Mouse (Mus musculus): ENCODE results near the gene Arpc3. TPM values are rescaled to one million over a fixed set of nuclear protein-coding genes. Genes with fewer than 3 reads are reported as not detected.

The Arpc3 gene
- 83.3 and 89.3 TPM in 2 replicates for polyA plus RNA-seq (2016; fragmentation: Nextera tagmentation; extraction: Ambion mirVana)

DNA sequence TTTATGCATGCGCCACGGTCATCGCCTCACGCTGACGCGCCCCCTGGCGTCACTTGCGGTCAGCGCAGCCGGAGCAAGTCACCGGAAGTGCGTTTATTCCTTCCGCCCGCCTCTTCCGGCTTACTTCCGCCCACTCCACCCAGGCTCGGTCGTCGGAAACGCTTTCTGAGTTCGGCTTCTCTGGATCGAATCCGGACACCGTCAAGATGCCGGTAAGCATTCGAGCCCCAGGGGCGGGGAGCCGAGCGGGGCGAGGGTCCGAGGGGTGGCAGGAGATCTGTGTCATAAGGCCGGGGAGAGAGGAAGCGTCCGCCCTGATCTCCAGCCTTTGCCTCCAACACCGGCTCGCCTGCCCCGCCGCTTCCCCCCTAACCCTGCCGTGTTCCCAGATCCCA is at the start of gene Arpc3:
Gene Arpc3 (plus strand): TSS at position 93 of the 395 bp plus-strand sequence.
- Histone ChIP-seq H3K4me3 (replicated peaks) (peak within 1 kb of the TSS; percentile 82), H3K27ac (0 out of 2 replicates have a peak within 1 kb of the TSS, but pooled peaks have one; percentile 7), H3K27me3 (no peaks in the 10 kb centered on the region), H3K4me2 (peak within 1 kb of the TSS; percentile 87), H3K9ac (replicated peaks) (peak within 1 kb of the TSS; percentile 72), H3K4me1 (replicated peaks) (peaks cover 10% of the 10 kb centered on the region), H3K36me3 (peaks cover 9% of the 10 kb centered on the region), H3K9me3 (no peaks in the 10 kb centered on the region)
- ATAC-seq (ENCODE audit: insufficient number of reproducible peaks, insufficient read depth, low FRiP score, low TSS enrichment, low read depth): peak; percentile 59; the same call in 1 of the 2 replicates
- WGBS: 1% methylated on average over 39 of the region's 39 CpGs

DNA sequence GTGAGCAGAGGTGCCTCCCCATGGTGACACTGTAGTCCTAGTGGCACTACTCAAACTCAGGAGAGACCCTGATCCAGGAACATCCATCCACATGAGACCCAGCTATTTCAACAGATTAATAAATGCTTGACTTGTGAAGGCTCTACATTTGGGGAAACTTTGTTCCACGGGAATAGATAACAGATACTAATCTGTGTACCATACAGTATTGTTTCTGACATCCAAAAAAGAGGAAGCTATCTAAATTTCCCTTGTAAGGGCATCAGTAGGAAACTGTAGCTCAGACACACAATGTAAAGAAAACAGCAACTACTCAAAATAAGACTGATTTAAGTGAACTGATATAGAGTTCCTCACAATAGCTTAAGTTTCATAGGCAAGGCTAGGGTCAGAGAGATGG is 48.8 kb upstream of the Arpc3 start:
- Histone ChIP-seq H3K4me1 (replicated peaks) (no peaks in the 10 kb centered on the region), H3K9me3 (0 out of 2 replicates have a peak, but pooled peaks cover 3% of the 10 kb centered on the region), H3K4me3 (replicated peaks) (no peak overlapping the region), H3K4me2 (no peak overlapping the region), H3K27me3 (peaks cover 8% of the 10 kb centered on the region), H3K9ac (replicated peaks) (no peak overlapping the region), H3K36me3 (no peaks in the 10 kb centered on the region), H3K27ac (no peak overlapping the region)
- ATAC-seq (ENCODE audit: insufficient number of reproducible peaks, insufficient read depth, low FRiP score, low TSS enrichment, low read depth): no peak
- 86% methylated on average over 1 of the region's 1 CpGs for WGBS

DNA sequence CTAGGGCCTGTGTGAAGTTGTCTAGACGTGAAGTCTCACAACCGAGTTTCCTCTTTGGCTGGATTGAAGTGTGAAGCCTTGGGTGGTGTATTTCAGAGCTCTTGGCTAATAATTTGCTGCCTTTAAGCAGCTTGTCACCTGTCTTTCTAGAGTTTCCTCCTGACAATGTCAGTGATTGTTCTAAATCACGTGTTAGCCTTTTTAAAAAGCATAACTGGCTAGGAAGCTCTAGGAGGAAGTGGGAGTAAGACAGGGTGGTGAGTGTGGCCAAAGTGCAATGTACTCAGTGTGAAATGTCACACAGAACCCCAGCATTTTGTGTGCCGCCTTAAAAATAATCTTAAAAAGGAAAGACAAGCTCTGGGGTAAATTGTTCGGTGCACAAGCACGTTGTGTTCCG is 47.9 kb upstream of the Arpc3 start:
- Histone ChIP-seq H3K4me2 (no peak overlapping the region), H3K27ac (no peak overlapping the region), H3K4me3 (replicated peaks) (no peak overlapping the region), H3K4me1 (replicated peaks) (no peaks in the 10 kb centered on the region), H3K9ac (replicated peaks) (no peak overlapping the region), H3K9me3 (0 out of 2 replicates have a peak, but pooled peaks cover 3% of the 10 kb centered on the region), H3K27me3 (peaks cover 8% of the 10 kb centered on the region), H3K36me3 (no peaks in the 10 kb centered on the region)
- no peak for ATAC-seq (ENCODE audit: insufficient number of reproducible peaks, insufficient read depth, low FRiP score, low TSS enrichment, low read depth)
- 56% methylated on average over 7 of the region's 7 CpGs for WGBS

DNA sequence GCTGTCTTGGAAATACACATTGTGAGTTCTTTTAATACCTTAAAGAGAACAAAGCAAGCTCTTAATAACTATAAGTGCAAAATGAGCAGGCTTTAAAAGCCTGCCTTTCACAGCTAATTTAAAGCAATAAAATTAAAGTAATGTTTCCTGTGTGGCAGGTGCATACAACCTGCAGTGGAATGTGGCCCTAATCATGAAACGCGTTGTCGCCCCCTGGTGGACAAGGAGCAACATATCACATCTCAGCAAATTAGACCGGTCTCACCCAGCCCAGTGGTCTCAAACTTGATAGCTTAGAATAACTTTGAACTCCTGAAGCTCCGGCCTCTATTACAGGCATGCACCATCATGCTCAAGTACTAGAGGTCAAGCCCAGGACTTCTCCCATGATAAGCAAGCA is 47.4 kb upstream of the Arpc3 start:
- no peaks in the 10 kb centered on the region for H3K4me1 ChIP-seq (replicated peaks)
- ATAC-seq (ENCODE audit: insufficient number of reproducible peaks, insufficient read depth, low FRiP score, low TSS enrichment, low read depth): no peak
- H3K27ac ChIP-seq: no peak overlapping the region
- H3K4me3 ChIP-seq (replicated peaks): no peak overlapping the region
- H3K9me3 ChIP-seq: 0 out of 2 replicates have a peak, but pooled peaks cover 3% of the 10 kb centered on the region
- no peak overlapping the region for H3K4me2 ChIP-seq
- no peak overlapping the region for H3K9ac ChIP-seq (replicated peaks)
- H3K36me3 ChIP-seq: no peaks in the 10 kb centered on the region
- peaks cover 8% of the 10 kb centered on the region for H3K27me3 ChIP-seq
- 7% methylated on average over 5 of the region's 5 CpGs for WGBS

DNA sequence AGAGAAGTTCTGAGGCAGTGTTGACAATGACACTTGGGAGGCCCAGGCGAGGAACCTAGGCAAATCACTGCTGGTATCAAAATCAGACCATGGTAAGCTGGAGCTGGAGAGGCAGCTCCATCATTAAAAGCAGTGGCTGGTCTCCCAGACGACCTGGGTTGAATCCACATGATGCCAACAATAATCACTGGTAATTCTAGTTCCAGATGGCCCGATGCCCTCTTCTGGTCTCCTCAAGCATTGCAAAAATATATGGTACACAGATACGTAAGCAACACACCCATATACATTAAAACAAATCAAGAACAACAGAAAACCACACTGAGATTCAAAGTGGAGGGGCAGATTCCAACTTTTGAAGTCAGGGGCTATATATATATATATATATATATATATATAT is 45.9 kb upstream of the Arpc3 start:
- no peak overlapping the region for H3K9ac ChIP-seq (replicated peaks)
- no peak overlapping the region for H3K4me2 ChIP-seq
- WGBS: 82% methylated on average over 4 of the region's 4 CpGs
- no peak for ATAC-seq (ENCODE audit: insufficient number of reproducible peaks, insufficient read depth, low FRiP score, low TSS enrichment, low read depth)
- no peaks in the 10 kb centered on the region for H3K36me3 ChIP-seq
- H3K4me1 ChIP-seq (replicated peaks): no peaks in the 10 kb centered on the region
- 0 out of 2 replicates have a peak, but pooled peaks cover 3% of the 10 kb centered on the region for H3K9me3 ChIP-seq
- peaks cover 8% of the 10 kb centered on the region for H3K27me3 ChIP-seq
- no peak overlapping the region for H3K27ac ChIP-seq
- no peak overlapping the region for H3K4me3 ChIP-seq (replicated peaks)

DNA sequence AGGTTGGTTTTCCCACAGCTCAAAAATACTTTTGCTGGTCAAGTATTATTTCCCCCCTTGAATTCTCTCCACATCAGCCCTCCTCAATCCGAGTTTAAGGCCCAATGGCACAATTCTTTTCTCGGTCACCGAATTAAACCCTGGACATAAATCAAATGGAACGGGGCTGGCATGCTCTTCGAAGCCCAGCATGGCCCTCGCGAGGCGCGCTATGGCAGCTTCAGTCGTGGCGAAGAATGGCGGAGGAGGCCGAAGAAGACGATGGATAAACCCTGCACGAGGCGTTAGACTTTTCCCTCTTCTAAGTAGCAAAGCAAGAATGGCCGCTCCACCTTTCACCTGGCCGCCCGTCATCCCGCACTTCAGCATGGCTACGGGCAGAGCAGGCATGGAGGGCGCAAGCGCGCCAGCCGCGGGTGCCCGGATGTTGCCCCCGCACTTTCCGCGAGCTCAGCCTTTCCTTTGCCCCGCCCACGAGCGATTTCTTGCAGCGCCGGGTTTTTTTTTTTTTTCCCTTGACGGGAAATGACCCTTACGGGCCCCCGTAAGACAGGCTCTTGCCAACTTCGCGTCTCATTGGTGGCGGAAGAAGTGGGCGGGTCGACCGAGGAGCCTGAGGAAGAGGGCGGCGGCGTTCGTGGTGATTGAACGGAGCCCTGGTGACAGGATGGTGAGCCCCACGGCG is 37.7 kb upstream of the Arpc3 start, which contains the start of the genes Rad9b and Vps29:
Gene Rad9b (minus strand): TSS at position 427 of the 685 bp plus-strand sequence.
Gene Vps29 (plus strand): TSS at position 563 of the 685 bp plus-strand sequence.
- ATAC-seq (ENCODE audit: insufficient number of reproducible peaks, insufficient read depth, low FRiP score, low TSS enrichment, low read depth): peak; percentile 87
- H3K4me3 ChIP-seq (replicated peaks): peak within 1 kb of the TSS; percentile 91
- peaks cover 8% of the 10 kb centered on the region for H3K4me1 ChIP-seq (replicated peaks)
- no peaks in the 10 kb centered on the region for H3K27me3 ChIP-seq
- H3K4me2 ChIP-seq: peak within 1 kb of the TSS; percentile 88
- H3K27ac ChIP-seq: peak within 1 kb of the TSS; percentile 72
- H3K36me3 ChIP-seq: peaks cover 2% of the 10 kb centered on the region; the same call in 1 of the 2 replicates
- 2% methylated on average over 51 of the region's 51 CpGs for WGBS
- H3K9ac ChIP-seq (replicated peaks): peak within 1 kb of the TSS; percentile 90
- H3K9me3 ChIP-seq: no peaks in the 10 kb centered on the region

DNA sequence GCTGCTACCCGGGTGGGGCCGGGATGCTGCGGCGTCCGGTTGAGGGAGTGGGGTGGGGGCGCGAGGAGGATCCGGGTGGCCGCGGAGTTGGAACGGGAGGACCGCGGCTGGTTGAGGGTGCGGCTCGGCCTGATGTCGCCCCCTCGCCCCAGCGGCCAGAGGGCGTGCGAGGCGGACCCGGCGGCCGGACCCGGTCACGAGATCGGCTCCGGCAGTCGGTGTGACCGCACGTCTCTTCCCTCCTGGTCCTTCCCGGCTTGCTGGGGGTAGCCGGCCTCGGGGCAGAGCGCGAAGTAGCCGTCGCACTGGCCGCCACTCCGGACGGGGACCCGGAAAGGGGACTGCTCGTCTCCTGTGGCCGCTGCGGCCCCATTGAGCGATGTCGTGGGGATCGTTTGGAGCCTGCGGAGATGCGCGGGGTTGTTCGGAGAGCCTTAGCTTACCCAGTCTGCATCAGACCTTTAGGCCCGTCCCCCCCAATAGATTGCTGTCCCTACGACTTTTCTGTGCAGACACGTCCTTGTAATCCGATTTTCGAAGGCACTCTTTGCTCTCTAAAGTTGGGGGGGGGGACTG is 37.1 kb upstream of the Arpc3 start:
- Histone ChIP-seq H3K4me2 (peak overlapping the region; percentile 88), H3K27ac (peak overlapping the region; percentile 72), H3K36me3 (peaks cover 6% of the 10 kb centered on the region; the same call in 1 of the 2 replicates), H3K9ac (replicated peaks) (peak overlapping the region; percentile 90), H3K4me3 (replicated peaks) (peak overlapping the region; percentile 91), H3K9me3 (no peaks in the 10 kb centered on the region), H3K4me1 (replicated peaks) (peaks cover 8% of the 10 kb centered on the region), H3K27me3 (no peaks in the 10 kb centered on the region)
- peak; percentile 78 for ATAC-seq (ENCODE audit: insufficient number of reproducible peaks, insufficient read depth, low FRiP score, low TSS enrichment, low read depth)
- WGBS: under 1% methylated on average over 57 of the region's 57 CpGs

DNA sequence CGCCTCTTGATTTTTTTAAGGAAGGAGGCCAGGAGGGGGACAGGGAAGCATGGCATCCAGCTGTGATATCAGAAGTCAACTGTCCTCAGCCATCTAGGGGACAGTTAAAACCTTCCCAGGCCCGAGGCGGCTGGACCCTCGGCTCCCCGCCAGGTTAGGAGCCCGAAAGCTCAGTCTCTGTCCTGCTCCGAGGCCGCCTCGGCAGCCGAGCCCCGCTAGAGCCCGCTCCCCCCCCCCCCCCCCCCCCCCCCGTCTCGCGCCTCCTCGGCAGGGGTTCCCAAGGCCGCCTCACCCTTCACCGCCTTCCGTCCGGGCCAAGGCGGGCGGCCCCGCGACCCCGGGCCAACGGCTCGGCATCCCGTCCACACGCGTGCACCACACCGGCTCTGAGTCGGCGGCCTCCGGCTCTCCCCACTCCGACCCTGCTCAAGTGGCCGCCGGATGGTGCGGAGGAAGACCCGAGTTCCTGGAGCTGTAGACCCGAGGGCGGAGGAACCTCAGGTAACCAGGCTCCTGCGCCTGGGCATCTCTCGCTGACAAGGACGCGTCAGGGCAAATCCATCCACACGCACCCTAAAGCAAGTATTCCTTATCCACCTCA is 20.0 kb upstream of the Arpc3 start, which contains the start of gene Gpn3:
Gene Gpn3 (plus strand): TSS at position 286 of the 601 bp plus-strand sequence.
- Histone ChIP-seq H3K36me3 (peaks cover 53% of the 10 kb centered on the region), H3K4me3 (replicated peaks) (peak within 1 kb of the TSS; percentile 75)
- ATAC-seq (ENCODE audit: insufficient number of reproducible peaks, insufficient read depth, low FRiP score, low TSS enrichment, low read depth): peak; percentile 77

DNA sequence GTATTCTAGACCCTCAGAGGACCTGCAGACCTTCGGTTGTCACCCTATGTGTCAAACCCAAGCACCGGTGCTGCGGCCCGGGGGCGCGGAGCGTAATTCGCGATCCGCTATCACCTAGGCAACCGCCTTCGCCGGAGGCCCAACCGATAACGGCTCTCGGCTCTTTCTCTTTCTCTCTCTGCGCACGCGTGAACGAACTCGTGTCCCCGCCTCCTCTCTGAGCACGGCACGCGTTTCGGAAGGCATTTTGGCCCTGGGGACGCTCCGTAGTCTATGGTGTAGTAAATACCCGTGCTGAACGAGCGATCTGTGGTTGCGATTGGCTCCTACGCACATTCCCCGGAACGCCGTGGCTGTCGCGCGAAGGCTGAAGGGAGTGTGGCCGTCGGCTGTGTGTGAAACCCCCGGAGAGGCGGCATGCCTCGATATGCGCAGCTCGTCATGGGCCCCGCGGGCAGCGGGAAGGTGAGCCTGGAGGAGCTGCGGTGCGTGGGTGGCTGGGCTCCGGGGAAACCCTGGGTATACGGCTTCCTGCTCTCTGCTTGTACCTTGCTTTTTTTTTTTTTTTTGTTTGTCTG is 19.4 kb upstream of the Arpc3 start, which contains the start of gene Fam216a:
Gene Fam216a (minus strand): TSS at position 173 of the 578 bp plus-strand sequence.
- Histone ChIP-seq H3K27me3 (no peaks in the 10 kb centered on the region), H3K9ac (replicated peaks) (peak within 1 kb of the TSS; percentile 81), H3K4me3 (replicated peaks) (peak within 1 kb of the TSS; percentile 75), H3K36me3 (peaks cover 52% of the 10 kb centered on the region), H3K9me3 (no peaks in the 10 kb centered on the region), H3K4me2 (peak within 1 kb of the TSS; percentile 71), H3K27ac (peak within 1 kb of the TSS; percentile 96), H3K4me1 (replicated peaks) (peaks cover 16% of the 10 kb centered on the region)
- ATAC-seq (ENCODE audit: insufficient number of reproducible peaks, insufficient read depth, low FRiP score, low TSS enrichment, low read depth): peak; percentile 94
- WGBS: under 1% methylated on average over 53 of the region's 53 CpGs

More for the DNA sequence above, 20.0 kb upstream of the Arpc3 start, which contains the start of gene Gpn3:
- H3K9ac ChIP-seq (replicated peaks): peak within 1 kb of the TSS; percentile 81
- peak within 1 kb of the TSS; percentile 96 for H3K27ac ChIP-seq
- H3K9me3 ChIP-seq: no peaks in the 10 kb centered on the region
- H3K4me2 ChIP-seq: peak within 1 kb of the TSS; percentile 71
- under 1% methylated on average over 40 of the region's 46 CpGs for WGBS
- no peaks in the 10 kb centered on the region for H3K27me3 ChIP-seq
- H3K4me1 ChIP-seq (replicated peaks): peaks cover 16% of the 10 kb centered on the region

DNA sequence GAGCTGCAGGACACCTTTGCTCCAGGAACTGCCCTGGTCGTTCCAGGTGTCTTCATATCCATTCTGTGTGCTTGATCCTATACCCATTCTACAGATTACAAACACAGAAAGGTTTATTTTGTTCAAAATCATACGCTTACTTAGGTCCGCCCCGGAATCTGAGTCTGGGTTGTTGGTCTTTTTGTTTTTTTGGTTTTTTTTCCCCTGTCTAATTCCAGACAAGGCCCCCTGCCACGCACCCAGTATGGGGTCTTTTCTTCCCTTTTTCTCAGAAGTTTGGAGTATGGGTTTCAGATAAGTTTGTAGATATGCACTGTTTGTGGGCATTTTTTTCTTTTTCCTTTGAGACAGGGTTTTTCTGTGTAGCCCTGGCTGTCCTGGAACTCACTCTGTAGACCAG is 18.8 kb upstream of the Arpc3 start:
- Histone ChIP-seq H3K36me3 (peaks cover 46% of the 10 kb centered on the region), H3K4me2 (peak overlapping the region; percentile 71), H3K9me3 (no peaks in the 10 kb centered on the region), H3K27me3 (no peaks in the 10 kb centered on the region), H3K27ac (peak overlapping the region; percentile 96; the same call in 1 of the 2 replicates), H3K9ac (replicated peaks) (peak overlapping the region; percentile 81), H3K4me1 (replicated peaks) (peaks cover 16% of the 10 kb centered on the region), H3K4me3 (replicated peaks) (peak overlapping the region; percentile 75)
- no peak for ATAC-seq (ENCODE audit: insufficient number of reproducible peaks, insufficient read depth, low FRiP score, low TSS enrichment, low read depth)
- WGBS: 7% methylated on average over 5 of the region's 5 CpGs

Data from limb, embryonic 12.5 days (tissue).